In genomic region chr9:73040080-73040479, GRCm38 (mm10) we compare ENCODE assay signal across 7 mouse cellular contexts. TPM values are rescaled to one million over a fixed set of nuclear protein-coding genes. Genes with fewer than 3 reads are reported as not detected.
A peak's percentile ranks its signal among the peaks of the same experiment; 100 is the strongest.
DNase-seq lines count a peak whose midpoint lies in the region; ATAC-seq and TF ChIP-seq lines count a peak whose summit lies in the region.

Gene Pigb (minus strand): TSS chr9:73040378.

- no peak for TF ChIP-seq CTCF in bone marrow, adult 2 months (IDR thresholded peaks at IDR 0.05; ENCODE audit: control insufficient read depth, insufficient read depth, low read length)
- no peak for TF ChIP-seq CTCF in liver, embryonic 14.5 days (IDR thresholded peaks at IDR 0.05; ENCODE audit: low read depth)

- DNase-seq in lung, postnatal 14 days, result no peak
- no peak for DNase-seq in hindbrain, embryonic 11.5 days (ENCODE audit: low spot score)
- no peak for DNase-seq in liver, embryonic 14.5 days (ENCODE audit: low read depth in 3 of 3, low spot score in 3 of 3)
- DNase-seq in cerebellum, adult 8-10 months, result no peak
- no peak for DNase-seq in retina, embryonic 14.5 days (ENCODE audit: low spot score)

- 0 out of 2 replicates have a peak, but pooled peaks cover 3% of the 10 kb centered on the region for H3K36me3 ChIP-seq in lung, embryonic 15.5 days
- H3K36me3 ChIP-seq in hindbrain, embryonic 11.5 days (ENCODE audit: control insufficient read depth, insufficient read depth, low read length), result no peaks in the 10 kb centered on the region
- H3K36me3 ChIP-seq in liver, embryonic 14.5 days (replicated peaks; ENCODE audit: control insufficient read depth, insufficient read depth, low read depth), result no peaks in the 10 kb centered on the region

- peak within 1 kb of the TSS; percentile 86 for H3K4me2 ChIP-seq in lung, embryonic 15.5 days
- H3K4me2 ChIP-seq in hindbrain, embryonic 11.5 days (replicated peaks; ENCODE audit: low read depth, low read length), result peak within 1 kb of the TSS; percentile 67
- peak within 1 kb of the TSS; percentile 89 for H3K4me2 ChIP-seq in liver, embryonic 14.5 days (ENCODE audit: low read depth)

- ATAC-seq in lung, embryonic 15.5 days (ENCODE audit: borderline replicate concordance, extremely low read depth, low FRiP score, low TSS enrichment), result no peak
- ATAC-seq in hindbrain, embryonic 11.5 days (ENCODE audit: low FRiP score), result no peak
- no peak for ATAC-seq in liver, embryonic 14.5 days (ENCODE audit: insufficient read depth)

- H3K9ac ChIP-seq in lung, embryonic 15.5 days, result peak within 1 kb of the TSS; percentile 86
- H3K9ac ChIP-seq in hindbrain, embryonic 11.5 days (ENCODE audit: low read depth, low read length), result peak within 1 kb of the TSS; percentile 59
- peak within 1 kb of the TSS; percentile 89 for H3K9ac ChIP-seq in liver, embryonic 14.5 days (replicated peaks)

- 25% methylated on average over 6 of the region's 6 CpGs for WGBS in lung, embryonic 15.5 days
- 25% methylated on average over 6 of the region's 6 CpGs for WGBS in bone marrow, adult 2 months
- WGBS in hindbrain, embryonic 11.5 days, result 37% methylated on average over 6 of the region's 6 CpGs
- 27% methylated on average over 6 of the region's 6 CpGs for WGBS in liver, embryonic 14.5 days (ENCODE audit: insufficient replicate concordance)

- no peak for TF ChIP-seq POLR2A in bone marrow, adult 2 months (IDR thresholded peaks at IDR 0.05; ENCODE audit: borderline replicate concordance, control insufficient read depth, low read depth, low read length)

- no peak for TF ChIP-seq EP300 in liver, embryonic 14.5 days (IDR thresholded peaks at IDR 0.05; ENCODE audit: low read depth)

- H3K4me1 ChIP-seq in lung, embryonic 15.5 days, result peaks cover 26% of the 10 kb centered on the region
- H3K4me1 ChIP-seq in bone marrow, adult 2 months (ENCODE audit: control insufficient read depth, insufficient read depth, low read length), result no peaks in the 10 kb centered on the region; the same call in 1 of the 2 replicates
- H3K4me1 ChIP-seq in hindbrain, embryonic 11.5 days (replicated peaks; ENCODE audit: control insufficient read depth, insufficient read depth, low read length), result 0 out of 2 replicates have a peak, but pooled peaks cover 3% of the 10 kb centered on the region
- peaks cover 8 to 14% of the 10 kb centered on the region in 2 experiments for H3K4me1 ChIP-seq in liver, embryonic 14.5 days (replicated peaks; ENCODE audit: control insufficient read depth in 2 of 2, insufficient read depth in 2 of 2, low read length in 1 of 2)

- no peaks in the 10 kb centered on the region for H3K9me3 ChIP-seq in lung, embryonic 15.5 days
- no peaks in the 10 kb centered on the region for H3K9me3 ChIP-seq in hindbrain, embryonic 11.5 days (ENCODE audit: control insufficient read depth, low read length)
- H3K9me3 ChIP-seq in liver, embryonic 14.5 days (ENCODE audit: control insufficient read depth, low read length), result no peaks in the 10 kb centered on the region

- H3K27me3 ChIP-seq in lung, embryonic 15.5 days, result no peaks in the 10 kb centered on the region
- no peaks in the 10 kb centered on the region for H3K27me3 ChIP-seq in hindbrain, embryonic 11.5 days (ENCODE audit: control insufficient read depth, insufficient read depth, low read length)
- H3K27me3 ChIP-seq in liver, embryonic 14.5 days (ENCODE audit: control insufficient read depth, insufficient read depth, low read length), result no peaks in the 10 kb centered on the region

- peak within 1 kb of the TSS; percentile 91 for H3K4me3 ChIP-seq in lung, embryonic 15.5 days
- peak within 1 kb of the TSS; percentile 99 for H3K4me3 ChIP-seq in bone marrow, adult 2 months (replicated peaks; ENCODE audit: control insufficient read depth, low read depth, low read length)
- peak within 1 kb of the TSS; percentile 74 for H3K4me3 ChIP-seq in hindbrain, embryonic 11.5 days (ENCODE audit: low read depth, low read length)
- peak within 1 kb of the TSS; percentile 70 to 86 for H3K4me3 ChIP-seq in liver, embryonic 14.5 days (ENCODE audit: insufficient read depth in 1 of 2, low read depth in 2 of 2, low read length in 2 of 2)

- peak within 1 kb of the TSS; percentile 77 for H3K27ac ChIP-seq in lung, embryonic 15.5 days
- H3K27ac ChIP-seq in bone marrow, adult 2 months (ENCODE audit: control insufficient read depth, insufficient read depth, low read depth, low read length, poor library complexity), result peak within 1 kb of the TSS; percentile 77
- peak within 1 kb of the TSS; percentile 17; the same call in 1 of the 2 replicates for H3K27ac ChIP-seq in hindbrain, embryonic 11.5 days (ENCODE audit: low read depth, low read length)
- peak within 1 kb of the TSS; percentile 46 for H3K27ac ChIP-seq in liver, embryonic 14.5 days

RNA-seq across cellular contexts. Expression of gene Pigb, which starts in this region (rescaled TPM):
- polyA plus RNA-seq in lung, embryonic 15.5 days (2015; fragmentation: Nextera tagmentation; extraction: Ambion mirVana), result 9.5 and 12.7 TPM in 2 replicates
- 2.3 and 4.3 TPM in 2 replicates for polyA plus RNA-seq in bone marrow, adult 2 months (2011; ENCODE audit: insufficient read depth, insufficient read length, low replicate concordance, missing spikeins)
- 15.8 and 16.7 TPM in 2 replicates for polyA plus RNA-seq in hindbrain, embryonic 11.5 days (2014; fragmentation: Nextera tagmentation; extraction: Ambion mirVana)
- 3.4 and 4.3 TPM in 2 replicates for polyA plus RNA-seq in liver, embryonic 14.5 days (2012; rRNA removed)
- 5.2 and 6.7 TPM in 2 replicates for polyA plus RNA-seq in liver, embryonic 14.5 days (2014; fragmentation: Nextera tagmentation; extraction: Ambion mirVana)

Comparison
In these comparisons a context has a peak if more than half of its experiments do, and no peak if none do; other contexts are left out.
1. H3K27ac ChIP-seq: peak in every context shown above with its lines; median percentile 77 in lung, embryonic 15.5 days; 77 in bone marrow, adult 2 months; 46 in liver, embryonic 14.5 days; 17 in hindbrain, embryonic 11.5 days.